Mouse (Mus musculus) limb, embryonic 14.5 days (tissue): ENCODE measurements at regions not wholly inside any gene's neighbourhood (a gene's known extent, or its start where the extent isn't known, plus 50 kb on each side); places are given as distances from the start of the nearest gene placed in this dataset.

ENCODE experiments used
- ATAC-seq: fragments of 200-750 bp; cut with Nextera tagmentation; 2 replicates; pipeline ENCODE4 v1.8.0; 2017; ENCODE audit warnings: low read depth, moderate number of reproducible peaks, moderate TSS enrichment; ENCODE audit not compliant: low FRiP score
- DNase-seq: peaks from one replicate; pipeline ENCODE4 v3.0.0-alpha.2; 2015; ENCODE audit warnings: low spot score
- H3K27ac ChIP-seq: fragments of 300-500 bp; sonication (generic); replicated peaks from 2 replicates; pipeline ENCODE4 v1.5.1; 2014; ENCODE audit warnings: low read depth, mild to moderate bottlenecking, low read length, moderate library complexity, mixed read lengths
- H3K27me3 ChIP-seq: fragments of 300-500 bp; sonication (generic); 2 replicates; pipeline ENCODE4 v1.6.1; 2014; ENCODE audit warnings: low read length, mixed read lengths; ENCODE audit not compliant: control insufficient read depth, insufficient read depth
- H3K36me3 ChIP-seq: fragments of 300-500 bp; sonication (generic); 2 replicates; pipeline ENCODE4 v1.6.1; 2014; ENCODE audit warnings: mild to moderate bottlenecking, low read length, moderate library complexity, mixed read lengths; ENCODE audit not compliant: control insufficient read depth, insufficient read depth
- H3K4me1 ChIP-seq: fragments of 300-500 bp; sonication (generic); 2 replicates; pipeline ENCODE4 v1.6.1; 2014; ENCODE audit warnings: antibody characterized with exemption, low read length, mixed read lengths; ENCODE audit not compliant: control insufficient read depth, insufficient read depth
- H3K4me2 ChIP-seq: fragments of 300-500 bp; sonication (generic); replicated peaks from 2 replicates; pipeline ENCODE4 v1.6.1; 2014; ENCODE audit warnings: low read depth, mild to moderate bottlenecking, low read length, moderate library complexity; ENCODE audit not compliant: severe bottlenecking
- H3K4me3 ChIP-seq: fragments of 300-500 bp; sonication (generic); replicated peaks from 2 replicates; pipeline ENCODE4 v1.5.1; 2014; ENCODE audit warnings: low read length
- H3K9ac ChIP-seq: fragments of 300-500 bp; sonication (generic); 2 replicates; pipeline ENCODE4 v1.6.1; 2014; ENCODE audit warnings: mild to moderate bottlenecking, low read depth, low read length, moderate library complexity; ENCODE audit not compliant: severe bottlenecking
- H3K9me3 ChIP-seq: fragments of 300-500 bp; sonication (generic); 2 replicates; pipeline ENCODE4 v1.6.1; 2016; ENCODE audit warnings: low read length; ENCODE audit not compliant: control insufficient read depth
- POLR2A ChIP-seq: fragments of 200-500 bp; IDR thresholded peaks from 2 replicates; pipeline ENCODE4 v1.8.0; 2012; ENCODE audit warnings: inconsistent platforms, mild to moderate bottlenecking, moderate library complexity, borderline replicate concordance; ENCODE audit not compliant: insufficient read depth, insufficient read length; ENCODE audit errors: extremely low read depth
- WGBS: fragments of 180-500 bp; shearing (Covaris S2); extraction: QIAGEN DNeasy Blood & Tissue Kit; methylation state at CpG from one replicate; pipeline ENCODE4 v1.1.7; 2014; 5-methylcytosine and 5-hydroxymethylcytosine counted together

GRCm38 (mm10) chr2:75407560-75407959 is 251.5 kb upstream of the Hnrnpa3 start:
- ATAC-seq (no peak), DNase-seq (no peak)
- Histone ChIP-seq H3K9ac (no peak overlapping the region), H3K27ac (no peak overlapping the region), H3K4me3 (no peak overlapping the region), H3K4me1 (peaks cover 28% of the 10 kb centered on the region), H3K4me2 (no peak overlapping the region), H3K27me3 (no peaks in the 10 kb centered on the region), H3K36me3 (no peaks in the 10 kb centered on the region), H3K9me3 (no peaks in the 10 kb centered on the region)
- TF ChIP-seq POLR2A = no peak
- 55% methylated on average over 4 of the region's 4 CpGs for WGBS

- no peak overlapping the region for H3K9ac ChIP-seq
- H3K4me2 ChIP-seq = no peak overlapping the region
- no peaks in the 10 kb centered on the region for H3K36me3 ChIP-seq
- peaks cover 28% of the 10 kb centered on the region for H3K4me1 ChIP-seq
- DNase-seq (no peak), ATAC-seq (no peak)
- no peak overlapping the region for H3K4me3 ChIP-seq
- no peak overlapping the region for H3K27ac ChIP-seq
- WGBS = 81% methylated on average over 2 of the region's 2 CpGs
- TF ChIP-seq POLR2A = no peak
- H3K27me3 ChIP-seq = no peaks in the 10 kb centered on the region
- H3K9me3 ChIP-seq = no peaks in the 10 kb centered on the region
Measured at GRCm38 (mm10) chr2:75408016-75408415, 251.0 kb upstream of the Hnrnpa3 start.

- Histone ChIP-seq H3K4me3 (no peak overlapping the region), H3K4me2 (no peak overlapping the region), H3K4me1 (peaks cover 22% of the 10 kb centered on the region), H3K27ac (no peak overlapping the region), H3K27me3 (no peaks in the 10 kb centered on the region; the same call in 1 of the 2 replicates), H3K9me3 (no peaks in the 10 kb centered on the region), H3K36me3 (no peaks in the 10 kb centered on the region), H3K9ac (no peak overlapping the region)
- ATAC-seq = no peak
- no peak for TF ChIP-seq POLR2A
- no peak for DNase-seq
- WGBS = 82% methylated on average over 7 of the region's 7 CpGs
Measured at GRCm38 (mm10) chr2:75409806-75410205, 249.3 kb upstream of the Hnrnpa3 start.

DNA sequence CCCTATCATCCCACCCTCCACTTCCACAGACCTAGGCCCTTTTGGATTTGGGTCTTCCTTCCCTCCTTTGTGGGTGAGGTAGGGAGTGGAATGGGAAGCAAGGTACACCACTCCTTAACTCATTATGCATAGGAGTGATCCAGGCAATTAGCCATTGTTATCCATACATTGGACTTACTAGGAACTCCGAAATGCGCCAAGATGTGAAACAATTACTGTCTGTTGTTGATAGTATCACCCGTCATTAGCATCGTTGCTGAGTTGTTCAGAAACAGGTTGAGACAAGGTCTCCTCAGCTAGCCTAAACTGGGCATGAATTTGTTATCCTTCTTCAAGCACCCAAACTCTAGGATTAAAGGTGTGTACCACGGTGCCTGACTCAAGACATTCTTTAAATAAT is 246.3 kb upstream of the Hnrnpa3 start:
- ATAC-seq = no peak
- H3K4me2 ChIP-seq = no peak overlapping the region
- no peak overlapping the region for H3K27ac ChIP-seq
- 87% methylated on average over 5 of the region's 5 CpGs for WGBS
- no peaks in the 10 kb centered on the region; the same call in 1 of the 2 replicates for H3K27me3 ChIP-seq
- no peak overlapping the region for H3K9ac ChIP-seq
- no peaks in the 10 kb centered on the region for H3K36me3 ChIP-seq
- DNase-seq = no peak
- H3K4me1 ChIP-seq = 0 out of 2 replicates have a peak, but pooled peaks cover 5% of the 10 kb centered on the region
- no peak for TF ChIP-seq POLR2A
- H3K4me3 ChIP-seq = no peak overlapping the region
- no peaks in the 10 kb centered on the region for H3K9me3 ChIP-seq

- 79% methylated on average over 2 of the region's 2 CpGs for WGBS
- no peak for ATAC-seq
Measured at GRCm38 (mm10) chr2:75418689-75419088, 240.4 kb upstream of the Hnrnpa3 start.

DNA sequence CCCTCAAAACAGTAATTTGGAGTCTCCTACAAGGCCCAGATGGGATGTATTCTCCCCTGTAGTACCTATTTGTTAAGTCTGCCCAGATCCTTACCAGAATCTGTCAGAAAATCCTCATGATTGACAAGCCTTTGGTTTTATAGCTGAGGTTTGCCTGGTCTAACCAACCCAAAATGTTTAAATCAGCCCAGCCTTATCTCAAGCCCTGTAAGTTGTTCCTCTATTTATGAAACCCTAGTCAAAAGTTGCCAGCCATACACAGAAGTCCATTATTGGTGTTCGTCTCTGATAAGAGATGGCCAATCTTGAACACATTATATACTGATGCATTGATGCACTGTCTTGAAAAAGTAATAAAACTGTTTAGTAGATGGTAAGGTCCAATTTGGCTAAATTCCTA is 239.9 kb upstream of the Hnrnpa3 start:
- Histone ChIP-seq H3K36me3 (no peaks in the 10 kb centered on the region), H3K4me3 (no peak overlapping the region), H3K27me3 (peaks cover 6% of the 10 kb centered on the region; the same call in 1 of the 2 replicates), H3K4me2 (no peak overlapping the region), H3K4me1 (peaks cover 14% of the 10 kb centered on the region), H3K27ac (no peak overlapping the region), H3K9me3 (no peaks in the 10 kb centered on the region), H3K9ac (no peak overlapping the region)
- no peak for DNase-seq
- WGBS = 96% methylated on average over 1 of the region's 1 CpGs
- TF ChIP-seq POLR2A = no peak
- ATAC-seq = no peak

More at GRCm38 (mm10) chr2:75418689-75419088, 240.4 kb upstream of the Hnrnpa3 start:
- Histone ChIP-seq H3K27me3 (peaks cover 6% of the 10 kb centered on the region; the same call in 1 of the 2 replicates), H3K9me3 (no peaks in the 10 kb centered on the region), H3K36me3 (no peaks in the 10 kb centered on the region), H3K4me2 (no peak overlapping the region), H3K27ac (no peak overlapping the region), H3K9ac (no peak overlapping the region), H3K4me1 (peaks cover 11% of the 10 kb centered on the region), H3K4me3 (no peak overlapping the region)
- DNase-seq = no peak
- no peak for TF ChIP-seq POLR2A
